Mouse (Mus musculus) spleen, adult 10 weeks (tissue): ENCODE results near the gene Gm44973. TPM values are rescaled to one million over a fixed set of nuclear protein-coding genes. Genes with fewer than 3 reads are reported as not detected.

Experiments used
- polyA plus RNA-seq: library from polyadenylated mRNA; stranded (reverse); fragments of 350-450 nt; fragmentation: Illumina TruSeq; extraction: RNeasy Lipid Tissue Mini Kit (QIAGEN cat#74804); gene quantifications from one replicate; pipeline ENCODE4 v1.2.3, GENCODE M21; 2015; ENCODE audit warnings: low replicate concordance; ENCODE audit not compliant: insufficient read depth

Gene Gm44973
- 0.32 TPM for polyA plus RNA-seq

GRCm38 (mm10) chr7:5015118-5016001, at the start of gene Gm44973:
Gene Gm44973 (plus strand): TSS chr7:5015496.

GRCm38 (mm10) chr7:4971068-4971467, 44.2 kb upstream of the Gm44973 start, which contains the start of gene Sbk3:
Gene Sbk3 (minus strand): TSS chr7:4971168.

GRCm38 (mm10) chr7:4996003-4996895, 19.0 kb upstream of the Gm44973 start, which contains the start of gene Zfp579:
Gene Zfp579 (minus strand): TSS chr7:4996158.

GRCm38 (mm10) chr7:5014251-5015117, 812 bp upstream of the Gm44973 start, which contains the start of the genes Zfp524 and Fiz1:
Gene Zfp524 (plus strand): TSS chr7:5014415.
Gene Fiz1 (minus strand): TSS chr7:5014697.

GRCm38 (mm10) chr7:5020000-5020681, 4.8 kb downstream of the Gm44973 start, which contains the start of the genes Zfp865 and Ccdc106:
Gene Zfp865 (plus strand): TSS chr7:5020376.
Gene Ccdc106 (plus strand): TSS chr7:5020553.

GRCm38 (mm10) chr7:5033818-5034217, 18.5 kb downstream of the Gm44973 start, which contains the start of gene 4632433K11Rik:
Gene 4632433K11Rik (plus strand): TSS chr7:5034118.

GRCm38 (mm10) chr7:5038109-5038732, 22.9 kb downstream of the Gm44973 start, which contains the start of gene Zfp784:
Gene Zfp784 (minus strand): TSS chr7:5038446.

GRCm38 (mm10) chr7:5051193-5052192, 36.2 kb downstream of the Gm44973 start, which contains the start of gene Zfp580:
Gene Zfp580 (plus strand): TSS chr7:5051538.

GRCm38 (mm10) chr7:5061774-5062359, 46.6 kb downstream of the Gm44973 start, which contains the start of gene U2af2:
Gene U2af2 (plus strand): TSS chr7:5062143.

GRCm38 (mm10) chr7:5080010-5080751, 64.9 kb downstream of the Gm44973 start, which contains the start of gene Epn1:
Gene Epn1 (plus strand): TSS chr7:5080235.

Other genes with a start within 250 kb of the Gm44973 start
- gene Fam71e2, start 244.2 kb upstream of the Gm44973 start, polyA plus RNA-seq: not detected
- gene Il11, start 232.6 kb upstream of the Gm44973 start, polyA plus RNA-seq: 0.11 TPM
- not detected for gene Tmem190, start 232.6 kb upstream of the Gm44973 start, polyA plus RNA-seq
- gene Tmem238, start 225.8 kb upstream of the Gm44973 start, polyA plus RNA-seq: 1.6 TPM
- gene Rpl28, start 222.6 kb upstream of the Gm44973 start, polyA plus RNA-seq: 457 TPM
- 78.0 TPM for gene Ube2s, start 202.9 kb upstream of the Gm44973 start, polyA plus RNA-seq
- gene Shisa7, start 170.8 kb upstream of the Gm44973 start, polyA plus RNA-seq: 0.07 TPM
- 9.3 TPM for gene Isoc2b, start 145.2 kb upstream of the Gm44973 start, polyA plus RNA-seq
- 4.7 TPM for gene Isoc2a, start 138.3 kb upstream of the Gm44973 start, polyA plus RNA-seq
- not detected for gene Gm36210, start 109.0 kb upstream of the Gm44973 start, polyA plus RNA-seq
- gene Zfp628, start 100.3 kb upstream of the Gm44973 start, polyA plus RNA-seq: 1.1 TPM
- 2.1 TPM for gene Nat14, start 93.5 kb upstream of the Gm44973 start, polyA plus RNA-seq
- 1.2 TPM for gene Ssc5d, start 89.7 kb upstream of the Gm44973 start, polyA plus RNA-seq
- 0.76 TPM for gene Sbk2, start 51.1 kb upstream of the Gm44973 start, polyA plus RNA-seq
- gene Sbk3, start 44.3 kb upstream of the Gm44973 start, polyA plus RNA-seq: not detected
- 38.0 TPM for gene Zfp579, start 19.3 kb upstream of the Gm44973 start, polyA plus RNA-seq
- gene Zfp524, start 1.1 kb upstream of the Gm44973 start, polyA plus RNA-seq: 1.5 TPM
- gene Fiz1, start 799 bp upstream of the Gm44973 start, polyA plus RNA-seq: 22.3 TPM
- gene Zfp865, start 4.9 kb downstream of the Gm44973 start, polyA plus RNA-seq: 25.1 TPM
- gene Ccdc106, start 5.1 kb downstream of the Gm44973 start, polyA plus RNA-seq: not detected
- gene 4632433K11Rik, start 18.6 kb downstream of the Gm44973 start, polyA plus RNA-seq: 3.0 TPM
- gene Zfp784, start 22.9 kb downstream of the Gm44973 start, polyA plus RNA-seq: 4.7 TPM
- 2.7 TPM for gene Zfp580, start 36.0 kb downstream of the Gm44973 start, polyA plus RNA-seq
- gene U2af2, start 46.6 kb downstream of the Gm44973 start, polyA plus RNA-seq: 149 TPM
- 42.4 TPM for gene Epn1, start 64.7 kb downstream of the Gm44973 start, polyA plus RNA-seq
- not detected for gene Rfpl4, start 101.5 kb downstream of the Gm44973 start, polyA plus RNA-seq
- gene Rasl2-9, start 110.5 kb downstream of the Gm44973 start, polyA plus RNA-seq: 1.2 TPM
- gene Vmn1r55, start 134.2 kb downstream of the Gm44973 start, polyA plus RNA-seq: not detected
- gene Vmn1r56, start 181.3 kb downstream of the Gm44973 start, polyA plus RNA-seq: not detected
- not detected for gene Vmn1r57, start 203.0 kb downstream of the Gm44973 start, polyA plus RNA-seq